Mouse (Mus musculus) cortical plate, adult 2 months (tissue): ENCODE measurements around the gene Apbb2.

Source experiments
- CTCF ChIP-seq: fragments of 200-500 bp; IDR thresholded peaks from 2 replicates; pipeline ENCODE4 v1.5.1; 2011; ENCODE audit warnings: mild to moderate bottlenecking, control low read depth, low read length; ENCODE audit not compliant: insufficient read depth; ENCODE audit errors: extremely low read depth
- POLR2A ChIP-seq: fragments of 200-500 bp; IDR thresholded peaks from 2 replicates; pipeline ENCODE4 v1.6.1; 2011; ENCODE audit warnings: mild to moderate bottlenecking, low read length, control low read depth; ENCODE audit not compliant: insufficient read depth; ENCODE audit errors: extremely low read depth

- TF ChIP-seq CTCF (no peak), POLR2A (no peak)
Measured at GRCm38 (mm10) chr5:66468331-66469001, 150.1 kb downstream of the Apbb2 start.
